Mouse (Mus musculus) heart, embryonic 16.5 days (tissue): ENCODE results near the gene Ahcy. TPM values are rescaled to one million over a fixed set of nuclear protein-coding genes. Genes with fewer than 3 reads are reported as not detected.

Experiments used
- ATAC-seq: fragments of 200-750 bp; cut with Nextera tagmentation; replicated peaks from 2 replicates; pipeline ENCODE4 v1.8.0; 2017; ENCODE audit warnings: moderate number of reproducible peaks; ENCODE audit not compliant: insufficient read depth, low FRiP score; ENCODE audit errors: extremely low read depth
- H3K27ac ChIP-seq: fragments of 300-500 bp; sonication (generic); 2 replicates; pipeline ENCODE4 v1.5.1; 2014; ENCODE audit warnings: mild to moderate bottlenecking, low read length, control low read depth, moderate library complexity
- H3K27me3 ChIP-seq: fragments of 300-500 bp; sonication (generic); 2 replicates; pipeline ENCODE4 v1.6.1; 2014; ENCODE audit warnings: low read length, mixed read lengths; ENCODE audit not compliant: control insufficient read depth, insufficient read depth
- H3K36me3 ChIP-seq: fragments of 300-500 bp; sonication (generic); 2 replicates; pipeline ENCODE4 v1.6.1; 2014; ENCODE audit not compliant: control insufficient read depth, insufficient read depth
- H3K4me1 ChIP-seq: fragments of 300-500 bp; sonication (generic); 2 replicates; pipeline ENCODE4 v1.6.1; 2014; ENCODE audit warnings: low read length, mixed read lengths; ENCODE audit not compliant: control insufficient read depth, insufficient read depth
- H3K4me2 ChIP-seq: fragments of 300-500 bp; sonication (generic); 2 replicates; pipeline ENCODE4 v1.6.1; 2014; ENCODE audit warnings: low read depth, mild to moderate bottlenecking, control low read depth, low read length
- H3K4me3 ChIP-seq: fragments of 300-500 bp; sonication (generic); 2 replicates; pipeline ENCODE4 v1.5.1; 2014; ENCODE audit warnings: mild to moderate bottlenecking, control low read depth, low read length
- H3K9ac ChIP-seq: fragments of 300-500 bp; sonication (generic); 2 replicates; pipeline ENCODE4 v1.6.1; 2014; ENCODE audit warnings: low read length, control low read depth
- H3K9me3 ChIP-seq: fragments of 300-500 bp; sonication (generic); replicated peaks from 2 replicates; pipeline ENCODE4 v1.6.1; 2016; ENCODE audit warnings: low read length; ENCODE audit not compliant: control insufficient read depth
- WGBS: fragments of 180-500 bp; shearing (Covaris S2); extraction: QIAGEN DNeasy Blood & Tissue Kit; methylation state at CpG from one replicate; pipeline ENCODE4 v1.1.7; 2014; 5-methylcytosine and 5-hydroxymethylcytosine counted together
- polyA plus RNA-seq: library from polyadenylated mRNA; unstranded; fragments of >200 nt; fragmentation: Nextera tagmentation; extraction: Ambion mirVana; gene quantifications from 2 replicates; pipeline ENCODE4 v1.2.1, GENCODE M21; 2015

Ahcy gene
- polyA plus RNA-seq, 1 experiment from 2014 or later: 39.3 TPM

DNA sequence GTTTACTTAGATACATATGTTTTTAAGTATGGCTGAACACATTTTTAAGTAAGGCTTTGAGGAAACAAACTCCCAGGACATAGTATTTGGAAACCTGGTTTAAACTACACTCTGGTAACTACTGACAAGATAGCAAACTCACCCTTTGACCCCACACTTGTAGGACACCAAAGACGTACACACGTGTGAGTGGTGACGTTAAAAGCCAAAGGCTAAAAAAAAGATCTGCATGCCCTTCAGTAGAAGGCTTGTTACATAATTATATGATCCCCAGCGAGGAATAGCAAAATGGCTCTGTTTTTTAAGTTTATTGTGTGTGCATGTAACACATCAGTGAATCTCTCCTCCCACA, 5.9 kb upstream of the Ahcy start:
- Histone ChIP-seq H3K9me3 (no peaks in the 10 kb centered on the region), H3K9ac (no peak overlapping the region), H3K4me3 (no peak overlapping the region), H3K36me3 (no peaks in the 10 kb centered on the region), H3K4me1 (peaks cover under 1% of the 10 kb centered on the region), H3K4me2 (no peak overlapping the region), H3K27ac (no peak overlapping the region), H3K27me3 (no peaks in the 10 kb centered on the region)
- WGBS: 54% methylated on average over 4 of the region's 4 CpGs
- ATAC-seq: no peak

DNA sequence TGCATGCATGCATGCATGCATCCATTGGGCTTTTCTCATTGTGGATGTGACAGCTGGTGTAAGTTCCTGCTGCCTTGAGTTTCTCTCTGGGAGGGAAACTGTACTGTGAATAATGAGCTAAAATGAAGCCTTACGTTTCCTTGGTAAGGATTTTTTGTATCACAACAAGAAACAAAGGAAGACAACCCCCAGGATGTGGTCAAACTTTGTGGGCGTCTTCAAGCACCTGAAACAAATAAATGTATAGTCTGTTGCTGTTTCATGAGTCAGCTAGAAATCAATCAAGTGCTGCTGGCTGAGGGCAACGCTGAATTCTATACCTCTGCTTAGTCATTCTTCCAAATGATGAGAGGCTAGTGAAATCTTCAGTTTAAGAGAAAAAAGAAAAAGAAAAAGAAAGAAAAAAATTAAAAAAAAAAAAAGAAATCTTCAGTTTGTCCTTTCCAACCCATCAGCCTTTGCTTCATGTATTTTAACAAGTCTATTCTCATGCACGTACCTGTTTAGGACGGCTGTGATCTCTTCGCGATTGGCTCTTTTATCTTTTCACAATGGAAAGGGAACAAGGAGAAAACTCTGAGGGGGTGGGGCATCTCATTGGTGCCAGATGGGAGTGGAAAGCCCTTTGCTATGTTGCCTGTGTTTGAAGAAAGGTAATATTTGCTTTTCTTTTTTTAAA, 5.3 kb upstream of the Ahcy start:
- Histone ChIP-seq H3K4me1 (peaks cover 6% of the 10 kb centered on the region), H3K9ac (no peak overlapping the region), H3K27me3 (no peaks in the 10 kb centered on the region), H3K4me2 (no peak overlapping the region), H3K36me3 (no peaks in the 10 kb centered on the region), H3K9me3 (no peaks in the 10 kb centered on the region), H3K4me3 (no peak overlapping the region), H3K27ac (no peak overlapping the region)
- 45% methylated on average over 7 of the region's 7 CpGs for whole genome bisulfite sequencing
- ATAC-seq: no peak

DNA sequence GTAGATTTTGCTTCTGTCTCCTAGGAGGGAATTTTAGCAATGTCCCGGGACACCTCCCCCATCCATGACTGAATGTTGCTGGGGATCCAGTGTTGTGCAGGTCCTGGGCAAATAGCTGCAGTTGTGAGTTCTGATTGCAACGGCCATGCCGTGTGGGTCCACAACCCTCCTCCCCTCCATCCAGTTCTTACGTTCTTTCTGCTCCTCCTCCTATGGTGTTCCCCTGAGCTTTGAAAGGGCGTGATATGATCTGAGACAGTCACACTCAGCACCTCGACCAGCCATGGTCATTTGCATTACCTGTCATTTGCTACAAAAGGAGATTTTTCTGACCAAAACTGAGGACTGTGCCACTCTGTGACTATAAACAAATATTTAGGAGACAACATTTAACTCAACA, 1.4 kb upstream of the Ahcy start:
- H3K9me3 ChIP-seq: no peaks in the 10 kb centered on the region
- H3K4me3 ChIP-seq: no peak overlapping the region
- H3K27ac ChIP-seq: no peak overlapping the region
- WGBS: 66% methylated on average over 6 of the region's 6 CpGs
- peaks cover 13% of the 10 kb centered on the region for H3K4me1 ChIP-seq
- H3K4me2 ChIP-seq: no peak overlapping the region
- no peak for ATAC-seq
- no peaks in the 10 kb centered on the region for H3K27me3 ChIP-seq
- no peak overlapping the region for H3K9ac ChIP-seq
- no peaks in the 10 kb centered on the region for H3K36me3 ChIP-seq

DNA sequence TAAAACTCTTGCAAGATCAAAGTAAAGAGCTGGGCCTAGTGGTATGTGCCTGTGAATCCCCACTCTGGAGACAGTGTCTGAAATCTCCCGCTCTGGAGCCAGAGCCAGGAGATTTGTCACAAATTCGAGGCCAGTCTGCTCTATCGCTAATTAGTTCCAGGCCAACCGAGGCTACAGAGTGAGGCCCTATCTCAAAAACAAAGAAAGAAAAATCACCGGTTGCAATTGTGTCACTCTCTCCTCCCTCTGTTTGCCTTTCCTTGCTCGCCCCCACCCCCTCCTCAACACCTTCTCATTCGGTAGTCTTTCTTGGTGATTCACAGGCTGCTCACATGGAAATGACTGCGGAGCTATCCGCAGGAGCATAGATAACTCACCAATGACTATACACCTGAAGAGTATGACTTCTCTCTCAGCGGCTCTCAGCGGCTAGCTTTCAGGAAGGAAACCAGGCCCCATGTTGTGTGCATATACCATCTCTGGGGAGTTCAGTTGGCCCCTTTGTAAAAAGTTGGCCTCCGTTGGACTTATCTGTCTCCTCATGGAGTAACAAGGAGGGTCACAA, 551 bp upstream of the Ahcy start:
- Histone ChIP-seq H3K4me2 (peak overlapping the region; percentile 86), H3K27me3 (no peaks in the 10 kb centered on the region), H3K27ac (peak overlapping the region; percentile 60; the same call in 1 of the 2 replicates), H3K9ac (peak overlapping the region; percentile 92), H3K9me3 (no peaks in the 10 kb centered on the region), H3K4me3 (peak overlapping the region; percentile 74), H3K4me1 (peaks cover 13% of the 10 kb centered on the region), H3K36me3 (no peaks in the 10 kb centered on the region)
- no peak for ATAC-seq
- WGBS: 19% methylated on average over 12 of the region's 12 CpGs

DNA sequence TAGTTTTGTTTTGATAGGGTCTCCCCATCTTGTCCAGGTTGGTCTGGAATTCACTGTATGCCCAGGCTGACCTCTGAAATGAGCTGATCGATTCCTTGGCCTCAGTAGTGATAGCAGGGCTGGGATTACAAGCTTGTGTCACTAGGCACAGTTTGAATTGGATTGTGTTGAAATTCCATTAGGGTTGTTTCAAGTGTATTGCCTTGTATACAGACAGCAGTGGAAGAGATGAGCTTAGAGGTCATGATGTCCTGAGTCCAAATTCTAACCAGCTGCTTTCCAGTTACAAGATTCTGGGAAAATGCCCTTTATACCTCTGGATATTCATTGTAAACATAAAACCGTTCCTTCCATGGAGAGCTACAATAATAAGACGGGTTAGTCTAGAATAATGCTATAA, 950 bp downstream of the Ahcy start:
- H3K9ac ChIP-seq: peak overlapping the region; percentile 92
- WGBS: 12% methylated on average over 3 of the region's 3 CpGs
- ATAC-seq: no peak
- peak overlapping the region; percentile 74 for H3K4me3 ChIP-seq
- H3K9me3 ChIP-seq: no peaks in the 10 kb centered on the region
- peak overlapping the region; percentile 72 for H3K27ac ChIP-seq
- peak overlapping the region; percentile 86 for H3K4me2 ChIP-seq
- peaks cover 13% of the 10 kb centered on the region for H3K4me1 ChIP-seq
- H3K27me3 ChIP-seq: no peaks in the 10 kb centered on the region
- H3K36me3 ChIP-seq: no peaks in the 10 kb centered on the region

DNA sequence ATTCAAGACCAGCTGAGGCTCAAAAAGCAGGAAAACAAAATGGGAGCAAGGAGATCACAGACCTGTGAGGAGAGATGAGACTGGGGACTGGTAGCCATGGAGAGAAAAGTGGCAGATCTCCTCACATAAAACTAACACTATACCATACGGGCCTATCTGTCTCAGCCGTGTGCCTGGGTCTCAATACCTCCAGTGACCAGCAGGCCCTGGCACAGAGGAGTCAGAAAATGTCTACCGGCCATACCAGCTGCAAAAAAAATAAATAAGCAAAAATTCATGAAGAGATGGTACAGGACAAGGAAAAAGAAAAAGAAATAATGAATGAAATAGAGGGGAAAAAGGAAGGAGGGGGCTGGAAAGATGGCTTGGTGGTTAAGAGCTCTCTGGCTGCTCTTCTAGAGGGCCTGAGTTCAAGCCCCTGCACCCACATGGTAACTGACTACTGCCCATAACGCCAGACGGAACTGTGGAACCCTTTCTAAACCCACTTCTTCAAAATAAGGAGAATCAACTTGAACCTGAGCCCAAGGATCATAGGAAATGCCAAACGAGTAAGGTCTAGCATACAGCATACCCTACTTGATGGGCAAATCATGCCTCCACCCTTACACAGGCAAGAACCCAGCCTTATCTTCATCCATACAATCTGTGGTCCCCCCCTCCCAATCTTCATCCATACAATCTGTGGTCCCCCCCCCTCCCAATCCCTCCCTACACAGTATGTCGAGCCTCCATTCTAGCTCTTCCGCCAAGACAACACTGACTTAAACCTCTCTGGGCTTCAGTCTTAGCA, 1.7 kb downstream of the Ahcy start:
- Histone ChIP-seq H3K9ac (no peak overlapping the region), H3K27ac (no peak overlapping the region), H3K36me3 (peaks cover 5% of the 10 kb centered on the region), H3K4me1 (peaks cover 13% of the 10 kb centered on the region), H3K4me2 (no peak overlapping the region), H3K9me3 (no peaks in the 10 kb centered on the region), H3K4me3 (no peak overlapping the region), H3K27me3 (no peaks in the 10 kb centered on the region)
- no peak for ATAC-seq
- WGBS: 83% methylated on average over 8 of the region's 8 CpGs

DNA sequence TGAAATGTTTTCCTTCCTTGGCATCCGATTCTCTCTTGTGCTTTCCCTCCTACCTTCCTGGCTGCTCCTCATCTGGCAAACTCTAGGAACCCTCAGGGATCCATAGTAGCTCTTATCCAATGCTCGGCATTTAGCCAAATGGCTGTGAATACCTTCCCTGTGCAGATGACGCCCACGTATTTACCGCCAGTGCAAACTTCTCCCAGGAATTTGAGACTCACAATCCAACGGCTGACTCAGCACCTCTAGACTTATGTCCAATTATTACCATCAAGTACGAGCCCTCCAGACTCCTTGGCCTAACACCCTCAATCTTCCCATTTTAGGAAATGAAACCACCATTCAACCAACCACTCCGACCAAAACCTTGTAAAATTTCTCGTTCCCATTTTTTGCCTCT, 3.3 kb downstream of the Ahcy start:
- peaks cover 13% of the 10 kb centered on the region for H3K4me1 ChIP-seq
- H3K9me3 ChIP-seq: no peaks in the 10 kb centered on the region
- no peak overlapping the region for H3K4me3 ChIP-seq
- ATAC-seq: no peak
- WGBS: 72% methylated on average over 9 of the region's 9 CpGs
- H3K27ac ChIP-seq: no peak overlapping the region
- no peak overlapping the region for H3K9ac ChIP-seq
- no peak overlapping the region for H3K4me2 ChIP-seq
- H3K36me3 ChIP-seq: peaks cover 5% of the 10 kb centered on the region
- no peaks in the 10 kb centered on the region for H3K27me3 ChIP-seq

DNA sequence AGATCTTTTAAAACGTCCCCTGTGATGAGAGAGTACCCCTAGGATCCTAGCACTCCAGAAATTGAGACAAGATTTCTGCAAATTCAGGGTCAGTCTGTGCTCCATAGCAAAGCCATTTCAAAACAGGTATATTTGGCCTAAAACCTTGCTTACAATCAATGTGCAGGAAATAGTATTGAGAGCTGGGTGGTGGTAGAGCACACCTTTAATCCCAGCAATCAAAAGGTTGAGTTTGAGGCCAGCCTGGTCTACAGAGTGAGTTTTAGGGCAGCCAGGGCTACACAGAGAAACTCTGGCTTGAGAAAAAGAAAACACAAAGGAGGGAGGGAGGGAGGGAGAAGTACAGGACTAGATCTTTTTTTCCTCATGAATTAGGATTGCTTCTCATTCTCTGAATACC, 16.9 kb downstream of the Ahcy start:
- no peak overlapping the region for H3K27ac ChIP-seq
- peaks cover 13% of the 10 kb centered on the region for H3K36me3 ChIP-seq
- WGBS: 50% methylated on average over 1 of the region's 1 CpGs
- H3K9me3 ChIP-seq: no peaks in the 10 kb centered on the region
- no peak overlapping the region for H3K9ac ChIP-seq
- no peaks in the 10 kb centered on the region for H3K27me3 ChIP-seq
- H3K4me1 ChIP-seq: no peaks in the 10 kb centered on the region
- no peak overlapping the region for H3K4me2 ChIP-seq
- H3K4me3 ChIP-seq: no peak overlapping the region
- ATAC-seq: no peak

DNA sequence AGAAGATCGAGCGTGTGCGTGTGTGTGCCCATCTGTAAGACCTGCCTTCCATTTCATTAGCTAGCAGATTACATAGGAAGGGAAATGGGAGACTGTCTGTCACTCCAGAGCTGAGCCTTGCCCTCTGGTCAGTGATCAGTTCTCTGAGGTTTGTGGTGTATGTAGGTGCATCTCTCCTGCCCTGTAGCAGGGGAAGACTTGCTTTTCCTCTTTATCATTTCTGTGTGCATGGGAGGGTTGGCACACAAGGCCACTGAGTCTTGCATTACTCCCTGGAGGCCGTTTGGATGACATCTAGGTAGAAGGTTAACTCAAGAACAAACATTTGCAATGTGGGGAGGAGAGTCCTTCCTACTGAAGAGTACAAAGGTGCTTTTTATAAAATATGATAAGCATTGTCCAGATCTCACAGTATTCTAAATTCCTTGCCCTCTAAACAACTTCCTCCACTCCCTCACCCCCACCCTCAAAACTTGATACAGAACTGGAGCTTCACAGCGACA, 18.2 kb downstream of the Ahcy start:
- WGBS: 67% methylated on average over 5 of the region's 5 CpGs
- no peak overlapping the region for H3K27ac ChIP-seq
- no peak overlapping the region for H3K4me3 ChIP-seq
- ATAC-seq: no peak
- no peak overlapping the region for H3K4me2 ChIP-seq
- H3K36me3 ChIP-seq: peaks cover 9% of the 10 kb centered on the region
- H3K9ac ChIP-seq: no peak overlapping the region
- H3K9me3 ChIP-seq: no peaks in the 10 kb centered on the region
- H3K27me3 ChIP-seq: no peaks in the 10 kb centered on the region
- H3K4me1 ChIP-seq: peaks cover 6% of the 10 kb centered on the region; the same call in 1 of the 2 replicates
